Mouse (Mus musculus) embryonic fibroblast, embryonic 13.5 days (primary cell): ENCODE measurements around the gene Dock6.

Source experiments
- CTCF ChIP-seq: IDR thresholded peaks from 2 replicates; pipeline ENCODE4 v1.5.1; 2011; ENCODE audit warnings: mild to moderate bottlenecking, control low read depth, low read length, moderate library complexity, borderline replicate concordance; ENCODE audit not compliant: insufficient read depth
- POLR2A ChIP-seq: IDR thresholded peaks from 2 replicates; pipeline ENCODE4 v1.6.1; 2011; ENCODE audit warnings: low read depth, mild to moderate bottlenecking, control low read depth, low read length, moderate library complexity

DNA sequence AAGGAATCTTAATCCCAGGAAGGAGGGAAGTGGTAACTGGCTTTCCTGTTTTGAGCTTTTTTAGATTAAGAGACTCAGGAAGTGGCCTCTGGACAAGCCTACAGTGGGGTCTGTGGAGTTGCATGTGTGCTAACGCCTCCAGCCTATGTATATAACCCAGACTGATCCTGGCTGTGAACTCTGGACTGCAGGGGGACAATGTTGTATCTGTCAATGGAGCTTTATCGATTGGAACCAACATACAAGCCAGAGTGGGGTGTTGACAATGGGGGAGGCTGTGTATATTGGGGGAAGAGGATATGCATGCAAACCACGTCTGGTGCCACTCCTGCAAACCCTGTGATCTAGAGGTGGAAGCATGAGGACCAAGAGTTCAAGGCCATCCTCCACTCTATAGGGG is 46.1 kb downstream of the Dock6 start:
- TF ChIP-seq CTCF, result no peak
- no peak for TF ChIP-seq POLR2A
